Mouse (Mus musculus) heart, adult 18-20 months (tissue): ENCODE data around the gene Slc5a11. TPM values are rescaled to one million over a fixed set of nuclear protein-coding genes. Genes with fewer than 3 reads are reported as not detected.
A peak's percentile ranks its signal among the peaks of the same experiment; 100 is the strongest.

ENCODE experiments used
- DNase-seq, 2 experiments: peaks; one replicate each; pipeline ENCODE4 v3.0.0; 2021 to 2022; ENCODE audit warnings: mixed read lengths in 1 of 2
- total RNA-seq, 2 experiments: library from RNA; stranded (reverse); gene quantifications; 2 replicates each; pipeline ENCODE4 v1.2.3; 2021

The Slc5a11 gene
- total RNA-seq, 2 experiments from 2014 or later, result not detected

GRCm38 (mm10) chr7:123283826-123284225, 69.2 kb downstream of the Slc5a11 start:
- no peak for DNase-seq

- no peak for DNase-seq
Measured at GRCm38 (mm10) chr7:123285896-123286295, 71.3 kb downstream of the Slc5a11 start.

- no peak for DNase-seq
Measured at GRCm38 (mm10) chr7:123287903-123288302, 73.3 kb downstream of the Slc5a11 start.

- no peak for DNase-seq
Measured at GRCm38 (mm10) chr7:123289176-123289575, 74.6 kb downstream of the Slc5a11 start.

GRCm38 (mm10) chr7:123291942-123292341, 77.4 kb downstream of the Slc5a11 start:
- DNase-seq, result no peak

GRCm38 (mm10) chr7:123293898-123294297, 79.3 kb downstream of the Slc5a11 start:
- DNase-seq, result no peak

- no peak for DNase-seq
Measured at GRCm38 (mm10) chr7:123295423-123295822, 80.8 kb downstream of the Slc5a11 start.

GRCm38 (mm10) chr7:123296097-123296496, 81.5 kb downstream of the Slc5a11 start:
- no peak for DNase-seq

- DNase-seq, result peak; percentile 70 to 76
Measured at GRCm38 (mm10) chr7:123298225-123298624, 83.6 kb downstream of the Slc5a11 start.

GRCm38 (mm10) chr7:123300258-123300657, 85.7 kb downstream of the Slc5a11 start:
- DNase-seq, result no peak

GRCm38 (mm10) chr7:123305397-123305796, 90.8 kb downstream of the Slc5a11 start:
- no peak for DNase-seq

- DNase-seq, result no peak
Measured at GRCm38 (mm10) chr7:123307236-123307635, 92.7 kb downstream of the Slc5a11 start.

GRCm38 (mm10) chr7:123307887-123308558, 93.4 kb downstream of the Slc5a11 start:
- DNase-seq, result no peak

- DNase-seq, result no peak
Measured at GRCm38 (mm10) chr7:123311836-123312235, 97.3 kb downstream of the Slc5a11 start.

GRCm38 (mm10) chr7:123312738-123313137, 98.2 kb downstream of the Slc5a11 start:
- DNase-seq, result no peak

GRCm38 (mm10) chr7:123322452-123323121, 108.0 kb downstream of the Slc5a11 start:
- DNase-seq, result peak in 1 of 2 experiments; percentile 34

Other genes starting within 250 kb of the Slc5a11 start
- 10 to 100 TPM; 26.6 to 34.3 TPM for gene Rbbp6, start 249.1 kb upstream of the Slc5a11 start, total RNA-seq
- 10 to 100 TPM; 25.0 to 32.3 TPM for gene Tnrc6a, start 90.9 kb upstream of the Slc5a11 start, total RNA-seq
- gene Lcmt1, start 155.0 kb downstream of the Slc5a11 start, total RNA-seq, result 10 to 100 TPM; 21.8 to 22.1 TPM
- gene Arhgap17, start 155.1 kb downstream of the Slc5a11 start, total RNA-seq, result 10 to 100 TPM; 12.5 to 16.2 TPM
- gene Aqp8, start 247.5 kb downstream of the Slc5a11 start, total RNA-seq, result 10 to 100 TPM in 1 of 2 experiments, 1 to 10 TPM in 1; 7.8 to 11.5 TPM